Mouse (Mus musculus) bone marrow macrophage, adult 2 months (primary cell): ENCODE results near the gene Itsn1.

Experiments used
- CTCF ChIP-seq: IDR thresholded peaks from 2 replicates; pipeline ENCODE4 v1.5.1; 2012; ENCODE audit warnings: low read depth, mild to moderate bottlenecking, low read length, moderate library complexity
- POLR2A ChIP-seq: IDR thresholded peaks from 2 replicates; pipeline ENCODE4 v1.6.1; 2012; ENCODE audit warnings: mild to moderate bottlenecking, low read depth, low read length, borderline replicate concordance

GRCm38 (mm10) chr16:91882168-91882859 lies 153.2 kb downstream of the Itsn1 start:
- TF ChIP-seq CTCF (no peak), POLR2A (no peak)
